Mouse (Mus musculus): Measurements from ENCODE around the gene Vmn1r166. TPM values are rescaled to one million over a fixed set of nuclear protein-coding genes. Genes with fewer than 3 reads are reported as not detected.

Vmn1r166 gene
- total RNA-seq (2023) = not detected

GRCm38 (mm10) chr7:23251582-23251981 is at the start of gene Vmn1r166:
TSS of gene Vmn1r166 (minus strand) at chr7:23251682.

GRCm38 (mm10) chr7:23300892-23301291 is 49.4 kb upstream of the Vmn1r166 start, which contains the start of gene Nlrp4e:
TSS of gene Nlrp4e (plus strand) at chr7:23301192.

GRCm38 (mm10) chr7:23278800-23279199 is 27.3 kb upstream of the Vmn1r166 start, which contains the start of gene Gm6902:
TSS of gene Gm6902 (minus strand) at chr7:23278900.

GRCm38 (mm10) chr7:23217032-23217431 is 34.5 kb downstream of the Vmn1r166 start, which contains the start of gene Vmn1r165:
TSS of gene Vmn1r165 (plus strand) at chr7:23217332.

Other genes starting within 250 kb of the Vmn1r166 start
- gene Gm4216, start 231.8 kb downstream of the Vmn1r166 start, total RNA-seq (2023) = not detected
- gene Vmn1r163, start 196.1 kb downstream of the Vmn1r166 start, total RNA-seq (2023) = not detected
- gene Gm8720, start 184.2 kb downstream of the Vmn1r166 start, total RNA-seq (2023) = not detected
- not detected for gene Gm10662, start 107.2 kb downstream of the Vmn1r166 start, total RNA-seq (2023)
- gene Vmn1r165, start 34.4 kb downstream of the Vmn1r166 start, total RNA-seq (2023) = not detected
- gene Gm6902, start 27.2 kb upstream of the Vmn1r166 start, total RNA-seq (2023) = not detected
- not detected for gene Nlrp4e, start 49.5 kb upstream of the Vmn1r166 start, total RNA-seq (2023)
- gene Nlrp5, start 134.2 kb upstream of the Vmn1r166 start, total RNA-seq (2023) = not detected